Mouse (Mus musculus) right cerebral cortex, postnatal 14 days (tissue): Measurements from ENCODE around the gene Hoxa7.
A peak's percentile ranks its signal among the peaks of the same experiment; 100 is the strongest.

Source experiments
- DNase-seq: peaks from one replicate; pipeline ENCODE4 v3.0.0; 2022

Gene Hoxa7

GRCm38 (mm10) chr6:52221337-52221992 is at the start of gene Hoxa7:
Hoxa7 (minus strand) TSS chr6:52221854.
- DNase-seq: peak; percentile 76

- peak; percentile 64 for DNase-seq
Measured at GRCm38 (mm10) chr6:52270494-52271480, 49.1 kb upstream of the Hoxa7 start.

GRCm38 (mm10) chr6:52268756-52269155 is 47.1 kb upstream of the Hoxa7 start:
- no peak for DNase-seq

GRCm38 (mm10) chr6:52268341-52268740 is 46.7 kb upstream of the Hoxa7 start:
- no peak for DNase-seq

GRCm38 (mm10) chr6:52267691-52268090 is 46.0 kb upstream of the Hoxa7 start:
- no peak for DNase-seq

- DNase-seq: no peak
Measured at GRCm38 (mm10) chr6:52267221-52267620, 45.6 kb upstream of the Hoxa7 start.

- no peak for DNase-seq
Measured at GRCm38 (mm10) chr6:52266666-52266985, 45.0 kb upstream of the Hoxa7 start.

GRCm38 (mm10) chr6:52265913-52266665 is 44.4 kb upstream of the Hoxa7 start:
- no peak for DNase-seq

GRCm38 (mm10) chr6:52265306-52265912 is 43.8 kb upstream of the Hoxa7 start:
- no peak for DNase-seq

GRCm38 (mm10) chr6:52264106-52264790 is 42.6 kb upstream of the Hoxa7 start:
- DNase-seq: no peak

- no peak for DNase-seq
Measured at GRCm38 (mm10) chr6:52263321-52263585, 41.6 kb upstream of the Hoxa7 start.

- DNase-seq: no peak
Measured at GRCm38 (mm10) chr6:52262463-52263320, 41.0 kb upstream of the Hoxa7 start.

- no peak for DNase-seq
Measured at GRCm38 (mm10) chr6:52261751-52262462, 40.3 kb upstream of the Hoxa7 start.

GRCm38 (mm10) chr6:52260654-52261575 is 39.3 kb upstream of the Hoxa7 start, which contains the start of gene Hoxa13:
Hoxa13 (minus strand) TSS chr6:52260880.
- DNase-seq: no peak

GRCm38 (mm10) chr6:52259811-52260261 is 38.2 kb upstream of the Hoxa7 start:
- DNase-seq: no peak

GRCm38 (mm10) chr6:52259081-52259790 is 37.6 kb upstream of the Hoxa7 start:
- no peak for DNase-seq

GRCm38 (mm10) chr6:52256956-52257355 is 35.3 kb upstream of the Hoxa7 start:
- DNase-seq: peak; percentile 73
